Mouse (Mus musculus): Measurements from ENCODE around the gene Serpine2. TPM values are rescaled to one million over a fixed set of nuclear protein-coding genes. Genes with fewer than 3 reads are reported as not detected.

Gene Serpine2
- polyA plus RNA-seq, 1 experiment from 2014 or later: 287 TPM

DNA sequence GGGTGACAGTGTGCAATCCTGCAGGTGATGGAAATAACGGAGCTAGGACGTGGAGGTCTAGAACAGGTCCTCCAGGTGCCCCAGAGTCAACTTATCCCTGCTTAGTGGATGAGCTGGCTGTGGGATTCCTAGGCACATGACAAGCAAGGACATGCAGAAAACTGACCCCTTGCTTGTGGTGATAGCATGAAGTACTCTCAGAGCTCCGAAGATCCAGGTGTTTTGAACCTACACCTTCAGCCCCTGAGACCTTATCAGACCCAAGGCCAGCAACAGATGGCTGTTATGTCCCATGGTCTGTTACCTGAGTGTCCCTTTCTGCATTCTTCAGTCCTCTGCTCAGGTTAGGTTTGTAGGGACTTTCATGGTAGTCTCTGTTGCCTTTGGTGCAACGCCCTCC lies 2.0 kb downstream of the Serpine2 start:
- Histone ChIP-seq H3K9ac (ENCODE audit: low read depth, low read length) (peak overlapping the region; percentile 83), H3K27me3 (replicated peaks; ENCODE audit: control insufficient read depth, insufficient read depth, low read length) (no peaks in the 10 kb centered on the region), H3K4me1 (ENCODE audit: control insufficient read depth, insufficient read depth, low read length) (peaks cover 32% of the 10 kb centered on the region), H3K4me2 (ENCODE audit: low read depth, low read length) (peak overlapping the region; percentile 89), H3K36me3 (ENCODE audit: control insufficient read depth, insufficient read depth, low read length) (no peaks in the 10 kb centered on the region), H3K9me3 (ENCODE audit: control insufficient read depth, low read length) (no peaks in the 10 kb centered on the region), H3K27ac (replicated peaks; ENCODE audit: low read depth, low read length) (no peak overlapping the region), H3K4me3 (ENCODE audit: low read depth, low read length) (peak overlapping the region; percentile 77)
- no peak for DNase-seq (ENCODE audit: low spot score)
- ATAC-seq (ENCODE audit: low read depth): peak; percentile 10; the same call in 1 of the 2 replicates
- 59% methylated on average over 2 of the region's 4 CpGs for WGBS

DNA sequence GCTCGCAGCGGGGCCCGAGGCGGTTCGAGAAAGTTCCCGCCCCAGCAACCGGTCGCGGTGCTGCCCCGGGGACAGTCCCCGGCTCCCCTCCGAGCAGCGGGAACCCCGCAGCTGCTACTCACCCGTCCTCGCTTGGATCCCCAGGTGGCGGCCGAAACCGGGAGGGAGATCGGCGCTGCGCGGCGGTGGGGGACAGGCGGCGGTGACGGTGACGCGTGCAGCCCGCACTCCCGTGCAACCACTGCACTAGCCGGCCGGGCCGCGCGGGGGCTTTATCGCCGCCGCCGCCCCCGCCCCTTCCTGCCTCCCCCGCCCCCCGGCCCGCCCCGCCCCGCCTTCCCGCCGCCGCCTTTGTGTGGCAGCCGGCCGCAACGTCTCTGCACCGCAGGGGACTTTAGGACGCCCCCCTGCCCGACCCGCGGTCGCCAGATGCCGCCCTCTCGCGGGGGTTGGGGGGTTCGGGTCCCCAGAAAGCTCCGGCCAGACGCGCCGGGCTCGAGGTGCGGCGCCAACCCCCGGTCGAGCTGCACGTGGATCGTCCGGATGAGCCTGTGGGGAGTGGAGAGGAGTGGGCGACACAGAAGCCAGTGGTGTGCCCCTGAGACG lies 2.5 kb downstream of the Serpine2 start:
- 0% methylated on average over 2 of the region's 76 CpGs for WGBS
- peak overlapping the region; percentile 83 for H3K9ac ChIP-seq (ENCODE audit: low read depth, low read length)
- H3K4me2 ChIP-seq (ENCODE audit: low read depth, low read length): peak overlapping the region; percentile 89
- H3K4me1 ChIP-seq (ENCODE audit: control insufficient read depth, insufficient read depth, low read length): peaks cover 32% of the 10 kb centered on the region
- no peak overlapping the region for H3K27ac ChIP-seq (replicated peaks; ENCODE audit: low read depth, low read length)
- DNase-seq (ENCODE audit: low spot score) (peak; percentile 62), ATAC-seq (ENCODE audit: low read depth) (peak; percentile 68)
- H3K36me3 ChIP-seq (ENCODE audit: control insufficient read depth, insufficient read depth, low read length): no peaks in the 10 kb centered on the region
- H3K27me3 ChIP-seq (replicated peaks; ENCODE audit: control insufficient read depth, insufficient read depth, low read length): no peaks in the 10 kb centered on the region
- no peaks in the 10 kb centered on the region for H3K9me3 ChIP-seq (ENCODE audit: control insufficient read depth, low read length)
- peak overlapping the region; percentile 77 for H3K4me3 ChIP-seq (ENCODE audit: low read depth, low read length)

DNA sequence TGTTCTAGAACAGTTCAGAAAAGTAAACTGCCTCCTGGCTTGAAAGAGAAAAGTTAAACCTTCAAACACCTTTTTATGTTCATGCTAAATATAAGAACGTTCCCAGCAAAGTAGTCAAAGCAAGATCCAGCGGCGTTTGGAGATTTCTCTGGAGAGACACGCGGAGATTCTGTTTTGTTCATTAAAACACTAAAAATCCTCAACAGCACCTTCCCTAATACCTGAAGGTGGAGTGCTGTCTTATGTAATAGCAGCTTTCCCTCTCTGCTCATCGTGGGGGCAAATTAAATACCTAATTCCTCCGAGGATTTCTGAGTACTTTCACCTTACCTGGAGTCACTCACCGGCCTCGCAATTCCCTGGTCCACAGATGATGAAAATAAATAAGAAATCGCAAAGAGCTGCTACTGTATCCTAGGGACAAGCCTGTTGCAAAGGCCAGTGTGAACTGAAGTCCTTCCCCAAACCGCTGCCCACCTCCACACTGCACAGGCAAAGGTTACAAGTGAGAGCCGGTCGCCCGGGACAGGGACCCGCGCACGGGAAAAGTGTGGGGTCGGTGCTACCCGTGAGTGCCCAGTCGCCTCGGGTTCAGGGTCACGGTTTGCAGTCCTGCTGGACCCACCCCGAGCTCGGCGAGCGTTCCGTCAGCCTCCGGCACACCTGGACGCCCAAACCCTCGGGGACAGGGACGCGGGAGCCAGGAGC lies 3.1 kb downstream of the Serpine2 start:
- Histone ChIP-seq H3K36me3 (ENCODE audit: control insufficient read depth, insufficient read depth, low read length) (no peaks in the 10 kb centered on the region), H3K27me3 (replicated peaks; ENCODE audit: control insufficient read depth, insufficient read depth, low read length) (no peaks in the 10 kb centered on the region), H3K4me3 (ENCODE audit: low read depth, low read length) (peak overlapping the region; percentile 77), H3K27ac (replicated peaks; ENCODE audit: low read depth, low read length) (no peak overlapping the region), H3K9ac (ENCODE audit: low read depth, low read length) (peak overlapping the region; percentile 83), H3K4me2 (ENCODE audit: low read depth, low read length) (peak overlapping the region; percentile 89), H3K9me3 (ENCODE audit: control insufficient read depth, low read length) (no peaks in the 10 kb centered on the region), H3K4me1 (ENCODE audit: control insufficient read depth, insufficient read depth, low read length) (peaks cover 32% of the 10 kb centered on the region)
- 3% methylated on average over 19 of the region's 32 CpGs for WGBS
- ATAC-seq (ENCODE audit: low read depth) (peak; percentile 42; the same call in 1 of the 2 replicates), DNase-seq (ENCODE audit: low spot score) (peak; percentile 14)

DNA sequence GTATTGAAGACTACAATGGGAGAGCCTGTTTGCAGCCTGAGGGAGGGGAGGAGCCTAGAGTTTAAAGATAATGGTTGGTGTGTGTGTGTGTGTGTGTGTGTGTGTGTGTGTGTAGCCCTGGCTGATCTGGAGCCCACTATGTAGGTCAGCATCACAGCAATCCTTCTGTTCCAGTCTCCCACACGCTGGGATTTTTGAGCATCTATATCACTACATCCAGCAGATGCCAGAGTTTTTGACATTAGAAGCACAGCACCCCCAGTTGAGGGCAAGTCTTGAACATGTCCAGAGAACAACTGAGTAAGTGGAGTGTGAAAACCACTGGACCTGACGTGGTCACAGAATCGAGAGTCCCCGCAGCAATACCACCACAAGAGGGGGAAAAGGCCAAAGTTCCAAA lies 4.2 kb downstream of the Serpine2 start:
- Histone ChIP-seq H3K27ac (replicated peaks; ENCODE audit: low read depth, low read length) (no peak overlapping the region), H3K9ac (ENCODE audit: low read depth, low read length) (no peak overlapping the region), H3K4me2 (ENCODE audit: low read depth, low read length) (peak overlapping the region; percentile 89), H3K36me3 (ENCODE audit: control insufficient read depth, insufficient read depth, low read length) (no peaks in the 10 kb centered on the region), H3K27me3 (replicated peaks; ENCODE audit: control insufficient read depth, insufficient read depth, low read length) (no peaks in the 10 kb centered on the region), H3K4me1 (ENCODE audit: control insufficient read depth, insufficient read depth, low read length) (peaks cover 25% of the 10 kb centered on the region), H3K9me3 (ENCODE audit: control insufficient read depth, low read length) (no peaks in the 10 kb centered on the region), H3K4me3 (ENCODE audit: low read depth, low read length) (peak overlapping the region; percentile 77)
- 62% methylated on average over 4 of the region's 4 CpGs for WGBS
- DNase-seq (ENCODE audit: low spot score) (no peak), ATAC-seq (ENCODE audit: low read depth) (no peak)

DNA sequence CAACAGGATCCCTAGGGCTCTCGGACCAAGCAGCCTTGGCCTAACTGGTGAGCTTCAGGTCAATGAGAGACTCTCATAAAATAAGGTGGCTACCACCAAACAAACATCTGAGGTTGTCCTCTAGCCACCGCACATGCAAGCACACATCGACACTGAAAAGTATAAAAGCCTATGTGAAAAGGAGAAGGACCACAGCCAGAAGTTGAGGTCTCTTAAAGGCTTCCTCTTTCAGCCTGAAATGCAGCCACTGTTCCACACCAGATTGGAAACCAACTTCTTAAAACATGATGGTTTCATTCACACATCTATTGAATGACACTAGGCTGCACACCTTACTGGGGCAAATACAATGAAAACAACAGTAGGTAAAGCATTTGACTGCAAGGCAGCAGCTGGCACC lies 7.5 kb downstream of the Serpine2 start:
- H3K4me2 ChIP-seq (ENCODE audit: low read depth, low read length): no peak overlapping the region
- no peak overlapping the region for H3K9ac ChIP-seq (ENCODE audit: low read depth, low read length)
- DNase-seq (ENCODE audit: low spot score) (no peak), ATAC-seq (ENCODE audit: low read depth) (no peak)
- 92% methylated on average over 3 of the region's 3 CpGs for WGBS
- H3K4me1 ChIP-seq (ENCODE audit: control insufficient read depth, insufficient read depth, low read length): peaks cover 2% of the 10 kb centered on the region; the same call in 1 of the 2 replicates
- no peaks in the 10 kb centered on the region for H3K36me3 ChIP-seq (ENCODE audit: control insufficient read depth, insufficient read depth, low read length)
- no peak overlapping the region for H3K4me3 ChIP-seq (ENCODE audit: low read depth, low read length)
- H3K9me3 ChIP-seq (ENCODE audit: control insufficient read depth, low read length): no peaks in the 10 kb centered on the region
- H3K27me3 ChIP-seq (replicated peaks; ENCODE audit: control insufficient read depth, insufficient read depth, low read length): no peaks in the 10 kb centered on the region
- H3K27ac ChIP-seq (replicated peaks; ENCODE audit: low read depth, low read length): no peak overlapping the region

DNA sequence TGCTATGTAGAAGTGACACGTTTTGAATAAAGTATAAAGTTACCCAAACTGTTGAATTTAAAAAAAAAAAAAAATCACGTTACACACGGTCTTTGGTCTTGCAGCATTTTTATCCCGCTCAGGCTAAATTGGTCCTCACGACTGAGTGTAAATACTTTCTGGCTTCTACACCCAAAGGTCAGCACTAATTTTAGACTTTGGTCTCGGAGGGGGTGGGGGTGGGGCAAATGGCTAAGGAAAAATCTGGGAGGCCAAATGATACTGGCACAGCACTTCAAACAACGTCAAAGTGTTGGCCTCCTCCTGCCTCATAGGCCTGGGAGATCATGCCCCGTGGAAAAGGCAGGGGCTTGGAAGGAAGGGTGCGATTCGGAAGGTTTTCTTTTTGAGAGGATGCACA lies 10.6 kb downstream of the Serpine2 start:
- Histone ChIP-seq H3K4me3 (ENCODE audit: low read depth, low read length) (no peak overlapping the region), H3K36me3 (ENCODE audit: control insufficient read depth, insufficient read depth, low read length) (no peaks in the 10 kb centered on the region), H3K9me3 (ENCODE audit: control insufficient read depth, low read length) (no peaks in the 10 kb centered on the region), H3K4me1 (ENCODE audit: control insufficient read depth, insufficient read depth, low read length) (no peaks in the 10 kb centered on the region), H3K9ac (ENCODE audit: low read depth, low read length) (no peak overlapping the region), H3K27me3 (replicated peaks; ENCODE audit: control insufficient read depth, insufficient read depth, low read length) (no peaks in the 10 kb centered on the region), H3K27ac (replicated peaks; ENCODE audit: low read depth, low read length) (no peak overlapping the region), H3K4me2 (ENCODE audit: low read depth, low read length) (no peak overlapping the region)
- DNase-seq (ENCODE audit: low spot score) (no peak), ATAC-seq (ENCODE audit: low read depth) (no peak)
- WGBS: 67% methylated on average over 10 of the region's 10 CpGs

DNA sequence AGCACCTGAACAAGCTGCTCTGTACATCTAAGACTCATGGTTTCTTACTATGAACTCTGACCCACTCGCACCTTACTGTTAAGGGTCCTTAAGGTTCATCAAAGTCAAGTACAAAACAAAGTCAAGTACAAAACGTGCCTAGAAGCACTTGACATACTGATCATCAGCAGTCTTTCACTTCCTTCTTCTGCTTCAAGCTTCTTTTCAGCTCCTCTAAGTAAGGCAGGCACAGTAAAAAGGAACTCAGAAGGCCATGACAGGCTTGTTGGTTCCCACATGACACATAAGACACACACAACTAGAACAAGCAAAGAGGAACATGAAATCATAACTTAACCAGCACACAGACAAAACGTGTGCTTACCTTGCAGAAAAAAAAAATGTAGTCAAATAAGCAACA lies 12.3 kb downstream of the Serpine2 start:
- DNase-seq (ENCODE audit: low spot score) (no peak), ATAC-seq (ENCODE audit: low read depth) (no peak)
- Histone ChIP-seq H3K27ac (replicated peaks; ENCODE audit: low read depth, low read length) (no peak overlapping the region), H3K9ac (ENCODE audit: low read depth, low read length) (no peak overlapping the region), H3K9me3 (ENCODE audit: control insufficient read depth, low read length) (no peaks in the 10 kb centered on the region), H3K4me2 (ENCODE audit: low read depth, low read length) (no peak overlapping the region), H3K4me3 (ENCODE audit: low read depth, low read length) (no peak overlapping the region), H3K36me3 (ENCODE audit: control insufficient read depth, insufficient read depth, low read length) (no peaks in the 10 kb centered on the region), H3K4me1 (ENCODE audit: control insufficient read depth, insufficient read depth, low read length) (no peaks in the 10 kb centered on the region), H3K27me3 (replicated peaks; ENCODE audit: control insufficient read depth, insufficient read depth, low read length) (no peaks in the 10 kb centered on the region)
- WGBS: 79% methylated on average over 3 of the region's 3 CpGs

DNA sequence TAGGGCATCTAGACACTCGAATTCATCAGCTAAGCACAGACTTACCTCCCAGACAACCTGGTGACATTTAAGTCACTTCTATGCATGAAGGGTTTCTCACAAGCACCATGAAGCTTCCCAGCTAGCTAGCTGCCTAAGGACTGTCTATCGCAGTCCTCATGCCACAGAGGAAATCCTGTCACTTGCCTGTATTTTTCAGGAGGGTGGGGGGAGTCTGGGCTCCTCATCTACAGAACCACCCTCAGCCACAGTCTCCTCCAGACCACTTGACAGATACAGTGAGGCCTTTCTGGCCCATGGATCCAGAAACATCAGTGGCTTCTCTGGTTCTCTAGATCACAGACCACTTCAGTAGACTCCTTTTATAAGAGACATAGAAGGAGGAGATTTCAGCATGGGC lies 14.1 kb downstream of the Serpine2 start:
- Histone ChIP-seq H3K4me1 (ENCODE audit: control insufficient read depth, insufficient read depth, low read length) (no peaks in the 10 kb centered on the region), H3K36me3 (ENCODE audit: control insufficient read depth, insufficient read depth, low read length) (no peaks in the 10 kb centered on the region), H3K4me3 (ENCODE audit: low read depth, low read length) (no peak overlapping the region), H3K27ac (replicated peaks; ENCODE audit: low read depth, low read length) (no peak overlapping the region), H3K9ac (ENCODE audit: low read depth, low read length) (no peak overlapping the region), H3K4me2 (ENCODE audit: low read depth, low read length) (no peak overlapping the region), H3K9me3 (ENCODE audit: control insufficient read depth, low read length) (no peaks in the 10 kb centered on the region), H3K27me3 (replicated peaks; ENCODE audit: control insufficient read depth, insufficient read depth, low read length) (no peaks in the 10 kb centered on the region)
- ATAC-seq (ENCODE audit: low read depth): no peak
- WGBS: 85% methylated on average over 2 of the region's 2 CpGs
- no peak for DNase-seq (ENCODE audit: low spot score)
